Mouse (Mus musculus): Measurements from ENCODE around the gene Agap1.

- TF ChIP-seq CTCF (IDR thresholded peaks at IDR 0.05; ENCODE audit: insufficient read depth, low read depth, low read length) (no peak), POLR2A (IDR thresholded peaks at IDR 0.05; ENCODE audit: insufficient read depth, low read depth, low read length) (no peak)
Measured at GRCm38 (mm10) chr1:89453666-89454065, 940 bp upstream of the Agap1 start.
